Mouse (Mus musculus) gastrocnemius, adult 2 months (tissue): ENCODE results near the gene Wdr1. TPM values are rescaled to one million over a fixed set of nuclear protein-coding genes. Genes with fewer than 3 reads are reported as not detected.

Experiments used
- DNase-seq: peaks from one replicate; pipeline ENCODE4 v3.0.0; 2022
- H3K27ac ChIP-seq: fragments of 200-600 bp; 2 replicates; pipeline ENCODE4 v1.8.1; 2022; ENCODE audit warnings: mild to moderate bottlenecking
- H3K4me3 ChIP-seq: fragments of 200-600 bp; 2 replicates; pipeline ENCODE4 v1.8.1; 2022; ENCODE audit warnings: mild to moderate bottlenecking, moderate library complexity
- CTCF ChIP-seq: fragments of 200-600 bp; IDR thresholded peaks from 2 replicates; pipeline ENCODE4 v1.8.1; 2022; ENCODE audit warnings: antibody characterized with exemption, mild to moderate bottlenecking, moderate library complexity
- intact Hi-C: fragments of 180-260 bp; cut with DNase I; formaldehyde crosslinking; loops from one replicate; pipeline ENCODE4 v1.15.1; 2025
- total RNA-seq, 2 experiments: library from RNA; stranded (reverse); gene quantifications; 2 replicates each; pipeline ENCODE4 v1.2.3; 2021

Gene Wdr1
- total RNA-seq, 2 experiments from 2014 or later: 42.7 to 64.8 TPM

DNA sequence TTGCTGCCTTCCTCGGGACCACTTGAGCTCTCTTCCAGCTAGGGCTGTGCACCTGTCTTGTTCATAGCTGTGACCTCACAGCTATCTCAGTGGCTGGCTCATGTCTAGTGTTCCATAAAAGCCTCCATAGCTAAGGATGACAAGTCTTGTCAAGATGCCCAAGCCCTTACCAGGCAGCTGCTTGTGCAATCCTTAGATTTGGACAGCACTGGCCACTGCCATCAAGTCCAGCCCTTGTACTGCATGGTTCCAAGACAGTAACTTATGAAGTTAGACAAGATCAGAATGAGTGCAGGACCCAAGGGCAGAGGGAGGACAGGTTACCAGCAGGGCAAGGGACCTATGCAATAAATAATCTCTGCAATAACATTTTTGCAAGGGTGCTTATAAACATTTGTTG lies 58.9 kb downstream of the Wdr1 start:
- no peak for TF ChIP-seq CTCF
- intact Hi-C loops: no loop called here
- Histone ChIP-seq H3K27ac (no peak overlapping the region), H3K4me3 (no peak overlapping the region)
- DNase-seq: no peak

DNA sequence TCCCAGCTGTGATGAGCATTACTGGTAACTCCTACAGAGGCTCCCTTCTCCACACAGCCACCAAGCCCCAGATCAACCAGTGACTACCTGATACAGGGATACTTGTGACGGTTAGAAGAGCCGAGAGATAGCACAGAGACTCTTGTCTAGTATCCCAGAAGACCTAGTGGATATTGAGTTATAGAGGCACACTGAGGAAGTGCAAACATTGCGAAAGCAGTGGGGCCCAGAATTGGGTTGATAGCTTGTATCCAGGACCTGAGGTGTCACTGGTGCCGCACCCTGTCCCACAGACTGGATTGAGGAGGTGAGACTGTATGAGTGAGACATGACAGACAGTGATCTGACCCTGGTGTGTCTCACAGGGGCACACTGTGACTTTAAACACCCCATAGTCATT lies 60.0 kb downstream of the Wdr1 start, which contains the start of gene Slc2a9:
Gene Slc2a9 (minus strand): TSS at position 152 of the 400 bp plus-strand sequence.
- Histone ChIP-seq H3K27ac (no peak within 1 kb of the TSS), H3K4me3 (no peak within 1 kb of the TSS)
- DNase-seq: no peak
- intact Hi-C loops: no loop called here
- no peak for TF ChIP-seq CTCF

DNA sequence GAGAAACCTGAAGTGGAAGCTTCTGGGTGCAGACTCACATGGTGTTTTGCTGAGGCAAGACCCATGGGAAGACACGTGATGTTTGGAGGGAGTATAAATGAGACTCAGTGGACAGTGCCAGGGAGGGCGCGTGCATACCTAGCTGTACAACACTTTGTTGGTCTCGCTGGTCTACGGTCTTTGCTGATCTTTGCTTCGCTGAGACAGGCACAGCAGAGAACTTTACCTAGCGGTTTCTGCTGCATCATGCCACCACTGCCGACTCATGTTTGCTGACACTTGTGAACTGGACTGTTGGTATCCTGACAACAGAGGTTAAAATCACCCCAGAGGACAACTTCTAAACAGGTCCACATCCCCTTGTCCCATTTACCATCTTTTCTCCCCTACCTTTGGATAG lies 63.0 kb downstream of the Wdr1 start:
- TF ChIP-seq CTCF: no peak
- DNase-seq: no peak
- Histone ChIP-seq H3K4me3 (no peak overlapping the region), H3K27ac (no peak overlapping the region)
- intact Hi-C loops: no loop called here

GRCm38 (mm10) chr5:38499316-38499811 lies 63.7 kb downstream of the Wdr1 start:
- TF ChIP-seq CTCF: no peak
- Histone ChIP-seq H3K4me3 (no peak overlapping the region), H3K27ac (no peak overlapping the region)
- no peak for DNase-seq
- intact Hi-C loops: no loop called here

DNA sequence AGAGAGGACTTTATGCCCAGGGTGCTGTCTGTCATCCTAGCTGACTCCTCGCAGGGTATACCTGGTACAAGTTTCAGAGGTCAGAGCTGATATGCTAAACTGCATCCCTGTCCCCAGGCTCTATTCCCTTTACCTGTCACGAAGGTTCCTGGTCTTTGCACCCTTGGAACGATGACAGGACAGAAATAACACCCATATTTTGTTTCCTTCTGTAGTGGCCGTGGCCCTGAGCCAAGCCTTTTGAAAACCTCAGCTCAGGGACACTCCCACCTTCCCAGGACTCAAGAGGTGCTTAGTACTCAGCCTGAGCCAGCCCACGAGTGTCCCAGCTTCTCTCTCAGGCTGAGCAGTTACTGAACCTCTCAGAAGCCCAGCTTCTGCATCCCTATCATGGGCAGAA lies 64.5 kb downstream of the Wdr1 start:
- no peak for DNase-seq
- TF ChIP-seq CTCF: no peak
- Histone ChIP-seq H3K4me3 (no peak overlapping the region), H3K27ac (no peak overlapping the region)
- intact Hi-C loops: no loop called here

- intact Hi-C loops: no loop called here
- no peak for TF ChIP-seq CTCF
- Histone ChIP-seq H3K27ac (no peak overlapping the region), H3K4me3 (no peak overlapping the region)
- DNase-seq: no peak
Measured at GRCm38 (mm10) chr5:38496491-38497057, 66.4 kb downstream of the Wdr1 start.

DNA sequence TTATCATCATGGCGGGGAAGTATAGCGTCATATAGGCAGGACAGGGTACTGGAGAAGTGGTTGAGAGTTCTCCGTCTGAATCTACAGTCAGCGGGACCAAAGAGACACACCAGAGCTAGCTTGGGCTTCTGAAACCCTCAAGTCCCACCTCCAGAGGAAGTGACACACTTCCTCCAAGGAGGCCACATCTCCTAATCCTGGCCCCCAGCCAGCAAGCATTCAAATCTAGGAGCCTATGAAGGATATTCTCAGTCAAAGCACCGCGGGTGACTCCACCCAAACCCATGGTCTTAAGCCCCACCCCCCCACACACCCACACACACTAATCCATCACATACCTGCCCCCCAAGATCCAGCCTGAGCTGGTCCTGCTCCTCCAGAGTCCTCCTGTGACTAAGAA lies 69.1 kb downstream of the Wdr1 start:
- Histone ChIP-seq H3K27ac (no peak overlapping the region), H3K4me3 (no peak overlapping the region)
- TF ChIP-seq CTCF: no peak
- DNase-seq: no peak
- intact Hi-C loops: no loop called here

GRCm38 (mm10) chr5:38491763-38492162 lies 71.3 kb downstream of the Wdr1 start:
- no peak overlapping the region for H3K4me3 ChIP-seq
- intact Hi-C loops: no loop called here
- TF ChIP-seq CTCF: no peak

GRCm38 (mm10) chr5:38489739-38490138 lies 73.3 kb downstream of the Wdr1 start:
- no peak for DNase-seq
- no peak for TF ChIP-seq CTCF
- H3K27ac ChIP-seq: no peak overlapping the region
- intact Hi-C loops: no loop called here
- no peak overlapping the region for H3K4me3 ChIP-seq

More at GRCm38 (mm10) chr5:38491763-38492162, 71.3 kb downstream of the Wdr1 start:
- H3K27ac ChIP-seq: no peak overlapping the region
- no peak for DNase-seq

- intact Hi-C loops: no loop called here
Measured at GRCm38 (mm10) chr5:38488673-38489615, 74.1 kb downstream of the Wdr1 start.

DNA sequence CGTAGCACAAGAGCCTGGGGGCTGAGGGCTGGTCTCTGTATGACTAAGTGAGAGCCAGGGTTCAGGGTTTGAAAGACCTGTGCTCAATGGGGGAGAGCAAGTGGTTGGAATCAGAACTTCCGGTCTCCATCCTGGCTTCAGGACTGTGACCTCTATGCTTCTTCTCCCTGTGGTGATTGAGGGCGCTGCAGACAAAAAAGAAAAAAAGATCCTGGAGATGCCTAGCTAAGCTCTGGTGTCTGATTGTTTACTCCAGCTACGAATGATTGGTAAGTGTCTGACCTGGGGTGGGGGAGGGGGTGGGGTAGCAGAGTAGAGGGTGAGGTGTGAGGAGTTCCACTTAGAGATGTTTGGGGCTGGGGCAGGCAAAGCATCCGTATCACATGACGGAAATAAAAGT lies 75.0 kb downstream of the Wdr1 start:
- DNase-seq: no peak
- intact Hi-C loops: no loop called here

More at GRCm38 (mm10) chr5:38488673-38489615, 74.1 kb downstream of the Wdr1 start:
- TF ChIP-seq CTCF: no peak
- Histone ChIP-seq H3K27ac (no peak overlapping the region), H3K4me3 (no peak overlapping the region)
- no peak for DNase-seq

DNA sequence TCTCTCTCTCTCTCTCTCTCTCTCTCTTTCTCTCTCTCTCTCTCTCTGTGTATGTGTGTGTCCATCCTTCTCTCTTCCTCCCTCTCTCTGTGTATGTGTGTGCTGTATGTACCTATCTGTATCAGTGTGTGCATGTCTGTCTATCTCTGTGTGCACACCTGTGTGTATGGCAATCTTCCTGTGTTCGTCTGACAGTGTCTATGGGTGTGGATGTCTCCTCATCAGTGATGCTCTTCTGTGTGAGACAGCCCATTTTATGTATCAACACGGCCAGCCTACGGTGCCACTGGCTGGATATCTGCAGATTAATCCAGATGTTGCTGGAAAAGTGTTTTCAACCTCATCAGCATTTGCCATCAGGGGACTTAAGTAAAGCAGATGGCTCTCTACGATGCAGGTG lies 75.8 kb downstream of the Wdr1 start:
- intact Hi-C loops: no loop called here
- TF ChIP-seq CTCF: no peak
- H3K4me3 ChIP-seq: no peak overlapping the region
- DNase-seq: no peak
- H3K27ac ChIP-seq: no peak overlapping the region

More for the DNA sequence above, 75.0 kb downstream of the Wdr1 start:
- Histone ChIP-seq H3K27ac (no peak overlapping the region), H3K4me3 (no peak overlapping the region)
- TF ChIP-seq CTCF: no peak

GRCm38 (mm10) chr5:38485946-38486345 lies 77.1 kb downstream of the Wdr1 start:
- intact Hi-C loops: no loop called here
- Histone ChIP-seq H3K4me3 (no peak overlapping the region), H3K27ac (no peak overlapping the region)
- no peak for DNase-seq
- no peak for TF ChIP-seq CTCF
